23 mouse cellular contexts compared by ENCODE assay signal in genomic region chr1:128853286-128853685, GRCm38 (mm10).
DNase-seq lines count a peak whose midpoint lies in the region; ATAC-seq and TF ChIP-seq lines count a peak whose summit lies in the region.
"Had no signal": no experiment of that assay in that cellular context is flagged by ENCODE, and none has a peak within 500 bp of the region (broad histone marks: within the 10 kb centered on the region; RNA-seq: fewer than 3 reads in every experiment).

No protein-coding gene starts in this region.

- H3K27ac ChIP-seq in midbrain, embryonic 13.5 days = no peak overlapping the region
- H3K27ac ChIP-seq: embryonic facial prominence, embryonic 10.5 days; embryonic facial prominence, embryonic 12.5 days; forebrain, embryonic 13.5 days; forebrain, embryonic 15.5 days had no signal

- ATAC-seq in midbrain, embryonic 13.5 days = no peak
- ATAC-seq in megakaryocyte progenitor cell, adult 5-6 weeks (replicated peaks; ENCODE audit: poor library complexity) = no peak
- ATAC-seq: activated CD4-positive, CD25-positive, alpha-beta regulatory T cell, adult 4 months; forebrain, embryonic 13.5 days; forebrain, embryonic 15.5 days; forebrain, postnatal 0 days; Patski had no signal

- H3K9ac ChIP-seq in midbrain, embryonic 13.5 days (replicated peaks) = no peak overlapping the region
- H3K9ac ChIP-seq: embryonic facial prominence, embryonic 12.5 days; forebrain, embryonic 13.5 days; forebrain, embryonic 15.5 days; forebrain, postnatal 0 days had no signal

- no peaks in the 10 kb centered on the region for H3K36me3 ChIP-seq in midbrain, embryonic 13.5 days
- H3K36me3 ChIP-seq: embryonic facial prominence, embryonic 10.5 days; embryonic facial prominence, embryonic 12.5 days; forebrain, embryonic 15.5 days; G1E had no signal

- no peak overlapping the region for H3K4me3 ChIP-seq in midbrain, embryonic 13.5 days (replicated peaks)
- H3K4me3 ChIP-seq: embryonic facial prominence, embryonic 10.5 days; embryonic facial prominence, embryonic 12.5 days; forebrain, embryonic 13.5 days; forebrain, embryonic 15.5 days had no signal

- 92% methylated on average over 9 of the region's 10 CpGs for WGBS in midbrain, embryonic 13.5 days

- peak; percentile 1 for DNase-seq in heart, adult 11 months
- no peak for DNase-seq in heart, postnatal 14 days
- peak; percentile 41 for DNase-seq in ES-CJ7 (ENCODE audit: low read depth, low spot score)
- peak; percentile 63 for DNase-seq in R1 (ENCODE audit: low read depth, low spot score)
- peak; percentile 14 for DNase-seq in brain, embryonic 14.5 days (ENCODE audit: low read depth)
- no peak for DNase-seq in kidney, adult 9 months
- DNase-seq: adrenal gland, adult 8-10 months; adrenal gland, postnatal 14 days; adrenal gland, postnatal 36 days; cerebellum, adult 11 months; cerebellum, adult 2 months; cerebellum, adult 9-10 months; cerebellum, postnatal 36 days; forebrain, postnatal 0 days had no signal

- intact Hi-C loops in heart, postnatal 14 days (cut with DNase I) = no loop called here

- no peak for TF ChIP-seq CTCF in brain, embryonic 14.5 days (IDR thresholded peaks at IDR 0.05; ENCODE audit: borderline replicate concordance, extremely low read depth, insufficient read depth, insufficient read length)

- no peaks in the 10 kb centered on the region; the same call in 1 of the 2 replicates for H3K9me3 ChIP-seq in midbrain, embryonic 13.5 days
- H3K9me3 ChIP-seq: embryonic facial prominence, embryonic 10.5 days; embryonic facial prominence, embryonic 12.5 days; forebrain, embryonic 13.5 days; forebrain, embryonic 15.5 days had no signal

- TF ChIP-seq POLR2A in brain, embryonic 14.5 days (IDR thresholded peaks at IDR 0.05; ENCODE audit: borderline replicate concordance, extremely low read depth, insufficient read depth, insufficient read length, poor library complexity, severe bottlenecking) = no peak

- H3K4me2 ChIP-seq in midbrain, embryonic 13.5 days (replicated peaks) = no peak overlapping the region
- H3K4me2 ChIP-seq: embryonic facial prominence, embryonic 12.5 days; forebrain, embryonic 13.5 days; forebrain, embryonic 15.5 days had no signal

- no peaks in the 10 kb centered on the region for H3K4me1 ChIP-seq in midbrain, embryonic 13.5 days (replicated peaks)
- H3K4me1 ChIP-seq: embryonic facial prominence, embryonic 10.5 days; embryonic facial prominence, embryonic 12.5 days; forebrain, embryonic 13.5 days; forebrain, embryonic 15.5 days had no signal

- H3K27me3 ChIP-seq in midbrain, embryonic 13.5 days = no peaks in the 10 kb centered on the region
- H3K27me3 ChIP-seq: embryonic facial prominence, embryonic 12.5 days; forebrain, embryonic 13.5 days; forebrain, embryonic 15.5 days had no signal

Comparison
In these comparisons a context has a peak if more than half of its experiments do, and no peak if none do; other contexts are left out.
1. DNase-seq: peak in heart, adult 11 months (single experiment), ES-CJ7 (single experiment), R1 (single experiment) and brain, embryonic 14.5 days (single experiment); none in heart, postnatal 14 days (0 of 2) and kidney, adult 9 months (single experiment).